Mouse (Mus musculus) midbrain, embryonic 16.5 days (tissue): ENCODE results near the gene Nubpl. TPM values are rescaled to one million over a fixed set of nuclear protein-coding genes. Genes with fewer than 3 reads are reported as not detected.
"Not testable (repeated sequence)": the region's sequence is repeated elsewhere in the genome, so short reads cannot be mapped to it uniquely, and the experiment has no call there.

Source experiments
- ATAC-seq: fragments of 200-750 bp; cut with Nextera tagmentation; 2 replicates; pipeline ENCODE4 v1.8.0; 2017; ENCODE audit warnings: moderate TSS enrichment
- H3K27ac ChIP-seq: fragments of 300-500 bp; sonication (generic); 2 replicates; pipeline ENCODE4 v1.5.1; 2014; ENCODE audit warnings: mild to moderate bottlenecking, low read length, mixed read lengths
- H3K27me3 ChIP-seq: fragments of 300-500 bp; sonication (generic); 2 replicates; pipeline ENCODE4 v1.6.1; 2014; ENCODE audit warnings: low read depth, low read length, mixed read lengths; ENCODE audit not compliant: control insufficient read depth, insufficient read depth
- H3K36me3 ChIP-seq: fragments of 300-500 bp; sonication (generic); 2 replicates; pipeline ENCODE4 v1.6.1; 2014; ENCODE audit warnings: mild to moderate bottlenecking, low read length, moderate library complexity, mixed read lengths; ENCODE audit not compliant: control insufficient read depth, insufficient read depth
- H3K4me1 ChIP-seq: fragments of 300-500 bp; sonication (generic); 2 replicates; pipeline ENCODE4 v1.6.1; 2014; ENCODE audit warnings: mild to moderate bottlenecking, low read length, mixed read lengths; ENCODE audit not compliant: control insufficient read depth, insufficient read depth
- H3K4me2 ChIP-seq: fragments of 300-500 bp; sonication (generic); 2 replicates; pipeline ENCODE4 v1.6.1; 2014; ENCODE audit warnings: mild to moderate bottlenecking, low read length, mixed read lengths
- H3K4me3 ChIP-seq: fragments of 300-500 bp; sonication (generic); 2 replicates; pipeline ENCODE4 v1.5.1; 2014; ENCODE audit warnings: low read depth, mild to moderate bottlenecking, low read length, moderate library complexity, mixed read lengths
- H3K9ac ChIP-seq: fragments of 300-500 bp; sonication (generic); 2 replicates; pipeline ENCODE4 v1.6.1; 2014; ENCODE audit warnings: low read depth, low read length, mixed read lengths
- H3K9me3 ChIP-seq: fragments of 300-500 bp; sonication (generic); replicated peaks from 2 replicates; pipeline ENCODE4 v1.6.1; 2014; ENCODE audit warnings: mild to moderate bottlenecking, low read length, mixed read lengths; ENCODE audit not compliant: control insufficient read depth, poor library complexity, severe bottlenecking
- WGBS: fragments of 180-500 bp; shearing (Covaris S2); extraction: QIAGEN DNeasy Blood & Tissue Kit; methylation state at CpG from one replicate; pipeline ENCODE4 v1.1.7; 2014; 5-methylcytosine and 5-hydroxymethylcytosine counted together
- polyA plus RNA-seq: library from polyadenylated mRNA; unstranded; fragments of >200 nt; fragmentation: Nextera tagmentation; extraction: Ambion mirVana; gene quantifications from 2 replicates; pipeline ENCODE4 v1.2.1, GENCODE M21; 2015

The Nubpl gene
- polyA plus RNA-seq, 1 experiment from 2014 or later = 7.7 TPM

DNA sequence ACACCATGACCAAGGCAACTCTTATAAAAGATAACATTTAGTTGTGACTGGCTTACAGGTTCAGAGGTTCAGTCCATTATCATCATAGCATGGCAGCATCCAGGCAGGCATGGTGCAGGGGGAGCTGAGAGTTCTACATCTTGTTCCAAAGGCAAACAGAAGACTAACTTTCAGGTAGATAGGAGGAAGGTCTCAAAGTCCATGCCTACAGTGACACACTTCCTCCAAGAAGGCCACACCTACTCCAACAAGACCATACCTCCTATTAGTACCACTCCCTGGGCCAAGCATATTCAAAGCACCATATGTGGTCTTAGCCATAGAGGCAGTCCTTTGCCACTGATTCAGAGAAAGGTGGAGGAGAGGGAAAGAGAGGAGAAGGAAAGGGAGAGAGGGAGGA lies 113.6 kb downstream of the Nubpl start:
- H3K27me3 ChIP-seq = no peaks in the 10 kb centered on the region
- no peaks in the 10 kb centered on the region for H3K9me3 ChIP-seq
- H3K4me1 ChIP-seq = peaks cover 3% of the 10 kb centered on the region; the same call in 1 of the 2 replicates
- H3K9ac ChIP-seq = no peak overlapping the region
- H3K27ac ChIP-seq = no peak overlapping the region
- H3K36me3 ChIP-seq = no peaks in the 10 kb centered on the region
- ATAC-seq = no peak
- no peak overlapping the region for H3K4me3 ChIP-seq
- no peak overlapping the region for H3K4me2 ChIP-seq

DNA sequence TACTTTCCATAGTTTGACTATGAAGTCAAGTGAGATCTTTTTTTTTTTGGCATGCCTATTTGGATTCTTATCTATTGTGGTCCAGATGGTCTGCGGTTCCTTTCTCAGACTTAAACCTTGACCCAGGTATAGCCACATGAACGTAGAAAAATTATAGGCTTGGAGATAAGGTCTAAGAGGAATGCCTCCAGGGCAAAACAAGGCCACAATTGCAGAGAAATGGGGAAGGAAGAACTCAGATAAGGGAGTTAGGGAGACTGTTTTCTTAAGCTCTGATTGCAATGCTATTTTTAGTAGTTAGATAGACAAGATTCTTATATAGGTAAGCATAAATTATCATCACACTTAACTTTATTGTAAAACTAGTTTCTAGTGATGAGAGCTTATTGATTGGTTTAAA lies 117.3 kb downstream of the Nubpl start:
- Histone ChIP-seq H3K9me3 (no peaks in the 10 kb centered on the region), H3K4me2 (no peak overlapping the region), H3K4me1 (no peaks in the 10 kb centered on the region), H3K36me3 (no peaks in the 10 kb centered on the region), H3K27ac (no peak overlapping the region), H3K9ac (no peak overlapping the region), H3K4me3 (no peak overlapping the region), H3K27me3 (no peaks in the 10 kb centered on the region)
- no peak for ATAC-seq
- WGBS = 89% methylated on average over 2 of the region's 2 CpGs

DNA sequence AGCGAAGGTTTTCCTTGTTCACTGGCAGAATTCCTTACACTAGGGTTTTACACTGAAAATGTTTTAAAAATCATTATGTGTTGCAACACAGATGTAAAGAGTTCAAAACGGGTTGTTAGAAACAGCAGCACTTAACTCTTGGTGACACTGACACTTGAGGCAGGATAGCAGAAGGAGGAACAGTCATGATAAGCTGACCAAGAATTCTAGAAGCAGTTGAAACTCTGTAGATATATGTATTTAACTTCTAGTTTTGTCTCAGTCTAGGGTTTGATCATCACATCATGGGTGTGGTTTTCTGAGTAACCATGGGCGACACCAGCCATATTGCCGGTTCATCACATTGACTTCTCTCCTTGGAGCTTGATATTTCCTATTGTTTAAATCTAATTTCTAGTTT lies 127.4 kb downstream of the Nubpl start:
- Histone ChIP-seq H3K27me3 (no peaks in the 10 kb centered on the region), H3K9me3 (no peaks in the 10 kb centered on the region), H3K9ac (no peak overlapping the region), H3K27ac (no peak overlapping the region), H3K4me1 (no peaks in the 10 kb centered on the region), H3K4me2 (no peak overlapping the region), H3K4me3 (no peak overlapping the region), H3K36me3 (no peaks in the 10 kb centered on the region)
- no peak for ATAC-seq
- 90% methylated on average over 4 of the region's 4 CpGs for WGBS

DNA sequence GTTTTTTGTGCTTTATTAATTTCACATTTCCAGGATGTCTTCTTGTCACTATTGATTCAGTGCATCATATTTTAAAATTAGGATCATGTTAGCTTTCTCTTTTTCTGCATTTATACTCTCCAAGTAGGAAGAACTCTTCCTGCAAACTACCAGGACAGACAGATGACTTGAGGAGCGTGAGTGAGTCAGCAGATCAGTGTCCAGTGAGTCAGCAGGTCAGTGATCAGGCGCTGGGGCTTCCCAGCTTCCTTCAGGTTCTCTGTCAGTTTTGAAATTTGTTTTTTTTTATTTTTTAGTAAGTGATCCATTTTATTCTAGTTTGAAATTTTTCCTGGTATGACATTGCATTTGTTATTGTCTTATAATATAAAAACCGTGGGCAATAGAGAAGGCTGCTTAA lies 131.2 kb downstream of the Nubpl start:
- H3K4me2 ChIP-seq = no peak overlapping the region
- H3K4me1 ChIP-seq = no peaks in the 10 kb centered on the region
- no peaks in the 10 kb centered on the region for H3K27me3 ChIP-seq
- H3K9ac ChIP-seq = no peak overlapping the region
- H3K4me3 ChIP-seq = no peak overlapping the region
- 90% methylated on average over 3 of the region's 3 CpGs for WGBS
- no peaks in the 10 kb centered on the region for H3K9me3 ChIP-seq
- no peak overlapping the region for H3K27ac ChIP-seq
- no peaks in the 10 kb centered on the region for H3K36me3 ChIP-seq
- no peak for ATAC-seq

DNA sequence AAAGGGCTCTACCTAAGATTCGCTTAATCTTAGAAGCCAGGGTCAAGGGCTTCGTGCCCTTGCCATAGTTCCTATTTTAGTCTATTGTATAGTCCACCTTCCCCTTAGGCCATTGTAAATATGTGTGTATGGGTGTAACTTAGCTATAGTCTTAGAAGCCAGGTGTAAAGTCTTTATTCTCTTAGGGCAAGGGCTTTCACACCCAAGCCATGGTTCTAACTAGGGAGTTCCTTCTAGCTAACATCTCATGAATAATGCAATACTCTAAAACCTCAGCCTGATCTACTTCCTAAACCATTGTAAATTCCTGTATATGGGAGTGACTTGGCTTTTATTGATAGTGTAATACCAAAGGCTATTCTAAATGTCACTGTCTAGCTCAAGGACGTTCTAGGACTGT lies 134.4 kb downstream of the Nubpl start:
- not testable (repeated sequence) for H3K9me3 ChIP-seq, H3K36me3 ChIP-seq, H3K27ac ChIP-seq, H3K9ac ChIP-seq, ATAC-seq, H3K4me1 ChIP-seq, H3K27me3 ChIP-seq, H3K4me3 ChIP-seq, H3K4me2 ChIP-seq
- 84% methylated on average over 1 of the region's 3 CpGs for whole genome bisulfite sequencing

DNA sequence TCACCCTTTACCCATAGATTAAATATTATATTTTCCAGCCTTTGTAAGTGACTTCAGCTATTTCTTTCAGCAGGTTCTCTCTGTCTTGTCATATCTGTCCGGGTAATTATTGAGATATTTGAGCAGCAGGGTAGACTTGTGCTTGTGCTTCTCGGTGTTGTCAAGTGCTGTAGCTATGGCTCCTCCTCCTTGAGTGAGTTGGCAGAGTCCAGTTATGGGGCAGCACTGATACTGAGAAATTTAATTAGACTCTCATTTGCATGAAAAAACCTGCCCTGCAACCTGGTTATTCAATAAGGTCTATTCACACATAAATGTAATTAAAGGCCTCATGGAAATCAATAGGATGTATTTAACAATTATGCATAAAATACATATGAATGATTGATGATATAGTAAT lies 145.2 kb downstream of the Nubpl start:
- Histone ChIP-seq H3K27me3 (no peaks in the 10 kb centered on the region), H3K9me3 (no peaks in the 10 kb centered on the region), H3K27ac (no peak overlapping the region), H3K4me1 (peaks cover 3% of the 10 kb centered on the region; the same call in 1 of the 2 replicates), H3K4me2 (no peak overlapping the region), H3K9ac (no peak overlapping the region), H3K4me3 (no peak overlapping the region), H3K36me3 (no peaks in the 10 kb centered on the region)
- 70% methylated on average over 2 of the region's 2 CpGs for WGBS
- ATAC-seq = no peak

DNA sequence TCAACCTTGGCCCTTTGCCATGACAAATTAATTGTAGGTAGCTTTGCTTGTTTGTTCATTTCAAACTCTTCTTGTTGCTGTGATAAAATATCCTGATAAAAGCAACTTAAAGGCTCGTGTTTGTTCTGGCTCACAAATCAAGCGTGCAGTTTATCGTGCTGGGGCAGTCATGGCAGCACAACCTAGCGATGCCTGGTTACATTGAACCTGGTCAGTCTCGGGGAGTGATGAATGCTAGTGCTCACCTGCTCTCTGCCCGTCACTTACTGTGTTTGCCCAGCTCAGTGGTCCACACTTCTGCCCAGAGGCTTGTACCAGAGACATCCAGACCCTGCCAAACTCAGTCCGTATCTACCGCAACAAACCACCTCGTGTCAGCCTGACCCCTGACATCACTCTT lies 149.9 kb downstream of the Nubpl start:
- Histone ChIP-seq H3K4me1 (0 out of 2 replicates have a peak, but pooled peaks cover 3% of the 10 kb centered on the region), H3K9ac (no peak overlapping the region), H3K27me3 (no peaks in the 10 kb centered on the region), H3K4me3 (no peak overlapping the region), H3K27ac (no peak overlapping the region), H3K4me2 (no peak overlapping the region), H3K9me3 (no peaks in the 10 kb centered on the region), H3K36me3 (no peaks in the 10 kb centered on the region)
- 94% methylated on average over 9 of the region's 9 CpGs for WGBS
- ATAC-seq = no peak

DNA sequence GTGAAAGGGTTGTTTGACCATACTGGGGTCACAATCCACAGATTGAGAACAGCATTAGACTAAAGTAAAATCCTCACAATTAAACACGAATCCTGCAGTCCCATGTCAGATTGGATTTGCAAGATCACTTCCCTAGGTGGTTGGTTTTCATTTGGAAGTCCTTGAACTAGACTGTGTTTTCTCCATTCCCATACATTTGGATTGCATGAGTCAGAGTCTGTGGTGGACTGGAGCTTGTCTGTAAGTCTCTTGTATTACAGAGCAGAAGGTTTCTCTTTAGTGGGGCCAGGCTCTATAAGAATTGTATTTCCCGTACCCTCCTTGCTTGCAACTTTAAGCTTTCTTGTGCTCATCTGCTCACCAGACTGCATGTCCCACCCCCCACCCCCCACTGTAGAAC lies 151.0 kb downstream of the Nubpl start:
- no peak overlapping the region for H3K9ac ChIP-seq
- WGBS = 91% methylated on average over 2 of the region's 2 CpGs
- H3K27me3 ChIP-seq = no peaks in the 10 kb centered on the region
- no peaks in the 10 kb centered on the region for H3K36me3 ChIP-seq
- no peak for ATAC-seq
- no peak overlapping the region for H3K4me2 ChIP-seq
- H3K27ac ChIP-seq = no peak overlapping the region
- no peaks in the 10 kb centered on the region for H3K9me3 ChIP-seq
- 0 out of 2 replicates have a peak, but pooled peaks cover 3% of the 10 kb centered on the region for H3K4me1 ChIP-seq
- no peak overlapping the region for H3K4me3 ChIP-seq

DNA sequence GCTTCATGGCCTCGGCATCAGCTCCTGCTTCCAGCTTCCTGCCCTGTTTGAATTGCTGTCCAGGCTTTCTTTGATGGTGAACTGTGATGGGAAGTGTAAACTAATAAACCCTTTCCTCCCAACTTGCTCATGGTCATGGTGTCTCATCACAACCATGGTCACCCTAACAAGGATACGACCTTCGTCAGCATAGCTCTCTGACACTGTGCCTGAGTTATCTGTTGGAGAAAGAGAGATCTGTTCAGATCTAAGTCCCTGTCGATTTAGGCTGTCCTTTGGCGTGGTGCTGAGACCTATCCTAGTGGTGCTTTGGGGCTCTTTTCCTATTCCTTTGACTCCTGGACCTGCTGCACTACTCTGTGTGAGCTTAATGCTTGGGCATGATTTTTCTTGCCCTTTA lies 156.6 kb downstream of the Nubpl start:
- Histone ChIP-seq H3K27ac (no peak overlapping the region), H3K4me2 (no peak overlapping the region), H3K27me3 (no peaks in the 10 kb centered on the region), H3K9ac (no peak overlapping the region), H3K9me3 (no peaks in the 10 kb centered on the region), H3K4me3 (no peak overlapping the region), H3K36me3 (no peaks in the 10 kb centered on the region), H3K4me1 (no peaks in the 10 kb centered on the region)
- WGBS = 92% methylated on average over 5 of the region's 5 CpGs
- no peak for ATAC-seq

DNA sequence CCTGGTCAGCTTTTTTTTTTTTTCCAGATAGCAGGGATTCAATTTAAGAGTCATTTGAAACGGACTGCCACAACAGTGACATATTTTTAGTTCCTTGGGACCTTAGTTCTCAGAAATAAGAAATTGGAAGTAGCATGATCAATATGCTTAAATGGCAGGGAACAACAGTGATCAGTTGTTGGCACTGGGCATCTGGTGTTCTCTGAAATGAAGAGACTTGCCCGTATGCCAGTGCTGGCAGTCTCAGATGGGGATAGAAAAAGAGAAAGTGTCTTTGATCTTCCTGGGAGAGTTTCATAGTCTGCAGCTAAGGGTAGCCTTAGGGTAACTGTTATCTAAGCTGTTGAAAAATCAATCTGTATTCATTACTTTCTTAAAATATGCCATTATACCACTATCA lies 170.6 kb downstream of the Nubpl start:
- H3K9me3 ChIP-seq = no peaks in the 10 kb centered on the region
- no peaks in the 10 kb centered on the region for H3K27me3 ChIP-seq
- no peak overlapping the region for H3K9ac ChIP-seq
- no peaks in the 10 kb centered on the region for H3K36me3 ChIP-seq
- no peaks in the 10 kb centered on the region for H3K4me1 ChIP-seq
- no peak for ATAC-seq
- no peak overlapping the region for H3K4me2 ChIP-seq
- no peak overlapping the region for H3K27ac ChIP-seq
- H3K4me3 ChIP-seq = no peak overlapping the region
- WGBS = 74% methylated on average over 2 of the region's 2 CpGs
